Mouse (Mus musculus): ENCODE measurements around the gene Gm17416. TPM values are rescaled to one million over a fixed set of nuclear protein-coding genes. Genes with fewer than 3 reads are reported as not detected.

Gene Gm17416
- polyA plus RNA-seq (2017; shearing (Covaris generic)) = not detected

GRCm38 (mm10) chr2:152569038-152569437 is at the start of gene Gm17416:
Gene Gm17416 (plus strand): TSS chr2:152569338.

GRCm38 (mm10) chr2:152539944-152540710 is 29.0 kb upstream of the Gm17416 start, which contains the start of gene Defb29:
Gene Defb29 (minus strand): TSS chr2:152540098.

GRCm38 (mm10) chr2:152572114-152572794 is 3.1 kb downstream of the Gm17416 start, which contains the start of gene Defb21:
Gene Defb21 (plus strand): TSS chr2:152572744.

GRCm38 (mm10) chr2:152580107-152580506 is 11.0 kb downstream of the Gm17416 start, which contains the start of gene Defb19:
Gene Defb19 (minus strand): TSS chr2:152580312.

GRCm38 (mm10) chr2:152599299-152599698 is 30.2 kb downstream of the Gm17416 start, which contains the start of gene Defb45:
Gene Defb45 (minus strand): TSS chr2:152599399.

GRCm38 (mm10) chr2:152604057-152604456 is 34.9 kb downstream of the Gm17416 start, which contains the start of gene Defb36:
Gene Defb36 (plus strand): TSS chr2:152604327.

Other genes starting within 250 kb of the Gm17416 start
- 338 TPM for gene Rbck1, start 236.7 kb upstream of the Gm17416 start, polyA plus RNA-seq (2017; shearing (Covaris generic))
- 4.6 TPM for gene Trib3, start 225.3 kb upstream of the Gm17416 start, polyA plus RNA-seq (2017; shearing (Covaris generic))
- gene Nrsn2, start 192.7 kb upstream of the Gm17416 start, polyA plus RNA-seq (2017; shearing (Covaris generic)) = not detected
- 1.8 TPM for gene Sox12, start 171.3 kb upstream of the Gm17416 start, polyA plus RNA-seq (2017; shearing (Covaris generic))
- gene Zcchc3, start 154.3 kb upstream of the Gm17416 start, polyA plus RNA-seq (2017; shearing (Covaris generic)) = 2.6 TPM
- 0.14 TPM for gene 6820408C15Rik, start 153.8 kb upstream of the Gm17416 start, polyA plus RNA-seq (2017; shearing (Covaris generic))
- gene Defb23, start 104.7 kb upstream of the Gm17416 start, polyA plus RNA-seq (2017; shearing (Covaris generic)) = not detected
- gene Defb20, start 92.3 kb upstream of the Gm17416 start, polyA plus RNA-seq (2017; shearing (Covaris generic)) = not detected
- not detected for gene Defb22, start 79.2 kb upstream of the Gm17416 start, polyA plus RNA-seq (2017; shearing (Covaris generic))
- not detected for gene Defb26, start 57.6 kb upstream of the Gm17416 start, polyA plus RNA-seq (2017; shearing (Covaris generic))
- not detected for gene Defb28, start 51.1 kb upstream of the Gm17416 start, polyA plus RNA-seq (2017; shearing (Covaris generic))
- gene Defb29, start 29.2 kb upstream of the Gm17416 start, polyA plus RNA-seq (2017; shearing (Covaris generic)) = not detected
- gene Defb21, start 3.4 kb downstream of the Gm17416 start, polyA plus RNA-seq (2017; shearing (Covaris generic)) = not detected
- not detected for gene Defb19, start 11.0 kb downstream of the Gm17416 start, polyA plus RNA-seq (2017; shearing (Covaris generic))
- gene Defb45, start 30.1 kb downstream of the Gm17416 start, polyA plus RNA-seq (2017; shearing (Covaris generic)) = not detected
- not detected for gene Defb36, start 35.0 kb downstream of the Gm17416 start, polyA plus RNA-seq (2017; shearing (Covaris generic))
- not detected for gene Defb25, start 53.7 kb downstream of the Gm17416 start, polyA plus RNA-seq (2017; shearing (Covaris generic))
- gene Rem1, start 57.6 kb downstream of the Gm17416 start, polyA plus RNA-seq (2017; shearing (Covaris generic)) = not detected
- gene H13, start 100.1 kb downstream of the Gm17416 start, polyA plus RNA-seq (2017; shearing (Covaris generic)) = 223 TPM
- 5.3 TPM for gene Mcts2, start 117.7 kb downstream of the Gm17416 start, polyA plus RNA-seq (2017; shearing (Covaris generic))
- gene Id1, start 166.9 kb downstream of the Gm17416 start, polyA plus RNA-seq (2017; shearing (Covaris generic)) = 1.4 TPM
- not detected for gene Cox4i2, start 184.8 kb downstream of the Gm17416 start, polyA plus RNA-seq (2017; shearing (Covaris generic))

Measured in CD4-positive, CD25-positive, alpha-beta regulatory T cell (primary cell).